Comparison of ENCODE assay signal across 11 mouse cellular contexts in the genomic region with DNA sequence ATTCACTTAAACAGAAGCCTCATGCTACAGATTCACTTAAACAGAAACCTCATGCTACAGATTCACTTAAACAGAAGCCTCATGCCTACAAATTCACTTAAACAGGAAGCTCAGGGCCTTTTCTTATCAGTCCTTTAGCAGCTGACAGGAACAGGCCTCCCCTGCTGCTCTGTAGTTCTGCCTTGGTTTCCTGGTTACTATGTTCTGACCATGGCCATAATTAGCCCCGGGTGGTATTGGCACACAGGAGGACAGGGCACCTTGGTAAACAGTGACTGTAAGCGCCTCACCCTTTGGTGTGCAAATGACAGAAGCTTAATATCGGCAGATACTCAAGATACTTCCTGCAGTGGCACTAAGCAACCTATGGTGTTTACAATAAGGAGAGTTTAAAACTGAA. TPM values are rescaled to one million over a fixed set of nuclear protein-coding genes. Genes with fewer than 3 reads are reported as not detected.
DNase-seq lines count a peak whose midpoint lies in the region; ATAC-seq and TF ChIP-seq lines count a peak whose summit lies in the region.
"Had no signal": no experiment of that assay in that cellular context is flagged by ENCODE, and none has a peak within 500 bp of the region (broad histone marks: within the 10 kb centered on the region; RNA-seq: fewer than 3 reads in every experiment).

No protein-coding gene starts in this region.

- intact Hi-C loops in heart, postnatal 10 days (cut with DNase I), result no loop called here
- intact Hi-C loops in gastrocnemius, postnatal 36 days (cut with DNase I), result no loop called here

- H3K4me1 ChIP-seq in kidney, embryonic 15.5 days, result 0 out of 2 replicates have a peak, but pooled peaks cover 10% of the 10 kb centered on the region
- peaks cover 47% of the 10 kb centered on the region for H3K4me1 ChIP-seq in E14TG2a.4 (replicated peaks; ENCODE audit: low read depth, low read length)
- peaks cover 42% of the 10 kb centered on the region for H3K4me1 ChIP-seq in megakaryocyte, embryonic 14.5 days
- H3K4me1 ChIP-seq in hindbrain, embryonic 11.5 days (replicated peaks; ENCODE audit: control insufficient read depth, insufficient read depth, low read length), result 0 out of 2 replicates have a peak, but pooled peaks cover 2% of the 10 kb centered on the region
- peaks cover 24% of the 10 kb centered on the region for H3K4me1 ChIP-seq in forebrain, embryonic 12.5 days

- 67% methylated on average over 3 of the region's 3 CpGs for WGBS in kidney, embryonic 15.5 days
- WGBS in hindbrain, embryonic 11.5 days, result 63% methylated on average over 3 of the region's 3 CpGs
- whole genome bisulfite sequencing in forebrain, embryonic 12.5 days, result 79% methylated on average over 3 of the region's 3 CpGs

- H3K4me2 ChIP-seq in kidney, embryonic 15.5 days, result no peak overlapping the region
- H3K4me2 ChIP-seq in hindbrain, embryonic 11.5 days (replicated peaks; ENCODE audit: low read depth, low read length), result no peak overlapping the region
- H3K4me2 ChIP-seq in forebrain, embryonic 12.5 days, result no peak overlapping the region
- H3K4me2 ChIP-seq: embryonic facial prominence, embryonic 15.5 days; midbrain, embryonic 11.5 days had no signal

- no peak for ATAC-seq in kidney, embryonic 15.5 days (replicated peaks; ENCODE audit: low FRiP score)
- ATAC-seq in hindbrain, embryonic 11.5 days (ENCODE audit: low FRiP score), result no peak
- no peak for ATAC-seq in forebrain, embryonic 12.5 days (ENCODE audit: low FRiP score)

- H3K36me3 ChIP-seq in kidney, embryonic 15.5 days, result no peaks in the 10 kb centered on the region
- H3K36me3 ChIP-seq in E14TG2a.4 (ENCODE audit: insufficient read depth, low read length), result no peaks in the 10 kb centered on the region
- peaks cover 13% of the 10 kb centered on the region for H3K36me3 ChIP-seq in megakaryocyte, embryonic 14.5 days (replicated peaks; ENCODE audit: low read length)
- H3K36me3 ChIP-seq in hindbrain, embryonic 11.5 days (ENCODE audit: control insufficient read depth, insufficient read depth, low read length), result no peaks in the 10 kb centered on the region
- no peaks in the 10 kb centered on the region for H3K36me3 ChIP-seq in forebrain, embryonic 12.5 days (replicated peaks)
- H3K36me3 ChIP-seq: embryonic facial prominence, embryonic 15.5 days had no signal

- H3K4me3 ChIP-seq in kidney, embryonic 15.5 days (replicated peaks), result no peak overlapping the region
- peak overlapping the region; percentile 48 for H3K4me3 ChIP-seq in E14TG2a.4 (replicated peaks; ENCODE audit: low read length)
- peak overlapping the region; percentile 70 for H3K4me3 ChIP-seq in megakaryocyte, embryonic 14.5 days (replicated peaks)
- no peak overlapping the region for H3K4me3 ChIP-seq in hindbrain, embryonic 11.5 days (ENCODE audit: low read depth, low read length)
- no peak overlapping the region for H3K4me3 ChIP-seq in forebrain, embryonic 12.5 days (replicated peaks)
- H3K4me3 ChIP-seq: embryonic facial prominence, embryonic 15.5 days had no signal

- H3K27ac ChIP-seq in kidney, embryonic 15.5 days, result no peak overlapping the region
- no peak overlapping the region for H3K27ac ChIP-seq in hindbrain, embryonic 11.5 days (ENCODE audit: low read depth, low read length)
- no peak overlapping the region for H3K27ac ChIP-seq in forebrain, embryonic 12.5 days
- H3K27ac ChIP-seq: embryonic facial prominence, embryonic 15.5 days had no signal

- H3K27me3 ChIP-seq in kidney, embryonic 15.5 days, result no peaks in the 10 kb centered on the region
- H3K27me3 ChIP-seq in E14TG2a.4 (ENCODE audit: insufficient read depth, low read length), result no peaks in the 10 kb centered on the region
- no peaks in the 10 kb centered on the region for H3K27me3 ChIP-seq in megakaryocyte, embryonic 14.5 days (replicated peaks)
- no peaks in the 10 kb centered on the region for H3K27me3 ChIP-seq in hindbrain, embryonic 11.5 days (ENCODE audit: control insufficient read depth, insufficient read depth, low read length)
- no peaks in the 10 kb centered on the region for H3K27me3 ChIP-seq in forebrain, embryonic 12.5 days
- H3K27me3 ChIP-seq: embryonic facial prominence, embryonic 15.5 days had no signal

- H3K9me3 ChIP-seq in kidney, embryonic 15.5 days (replicated peaks), result no peaks in the 10 kb centered on the region
- H3K9me3 ChIP-seq in E14TG2a.4 (ENCODE audit: low read length), result peaks cover 6% of the 10 kb centered on the region
- H3K9me3 ChIP-seq in megakaryocyte, embryonic 14.5 days, result no peaks in the 10 kb centered on the region
- no peaks in the 10 kb centered on the region for H3K9me3 ChIP-seq in hindbrain, embryonic 11.5 days (ENCODE audit: control insufficient read depth, low read length)
- no peaks in the 10 kb centered on the region for H3K9me3 ChIP-seq in forebrain, embryonic 12.5 days
- H3K9me3 ChIP-seq: embryonic facial prominence, embryonic 15.5 days; G1E had no signal

- DNase-seq in kidney, adult 11 months, result peak; percentile 39
- DNase-seq in heart, postnatal 10 days, result peak; percentile 44 to 47
- DNase-seq in hindbrain, embryonic 11.5 days (ENCODE audit: low spot score), result no peak
- no peak for DNase-seq in gastrocnemius, postnatal 36 days

- H3K9ac ChIP-seq in kidney, embryonic 15.5 days, result no peak overlapping the region
- H3K9ac ChIP-seq in hindbrain, embryonic 11.5 days (ENCODE audit: low read depth, low read length), result no peak overlapping the region
- H3K9ac ChIP-seq in forebrain, embryonic 12.5 days, result no peak overlapping the region
- H3K9ac ChIP-seq: embryonic facial prominence, embryonic 15.5 days had no signal

- no peak for TF ChIP-seq CTCF in E14TG2a.4 (conservative IDR thresholded peaks at IDR 0.05; ENCODE audit: low read length)

RNA-seq across cellular contexts. Expression of gene 1110059E24Rik, which starts 48.9 kb away (rescaled TPM):
- 61.9 and 62.2 TPM in 2 replicates for polyA plus RNA-seq in kidney, embryonic 15.5 days (2015; fragmentation: Nextera tagmentation; extraction: Ambion mirVana)
- total RNA-seq in heart, postnatal 10 days (2021), result 10 to 100 TPM; 20.6 to 24.0 TPM
- polyA plus RNA-seq in megakaryocyte, embryonic 14.5 days (2012; ENCODE audit: insufficient read depth, low replicate concordance), result 5.4 TPM in 1 of 2 replicates, not detected in the other
- polyA plus RNA-seq in hindbrain, embryonic 11.5 days (2014; fragmentation: Nextera tagmentation; extraction: Ambion mirVana), result 74.5 and 75.6 TPM in 2 replicates
- polyA plus RNA-seq in forebrain, embryonic 12.5 days (2016; fragmentation: Nextera tagmentation; extraction: Ambion mirVana), result 58.8 and 59.4 TPM in 2 replicates
- 1 to 10 TPM; 5.5 to 5.9 TPM for total RNA-seq in gastrocnemius, postnatal 36 days (2021)

RNA-seq across cellular contexts. Expression of gene Abhd17b, which starts 49.1 kb away (rescaled TPM):
- polyA plus RNA-seq in kidney, embryonic 15.5 days (2015; fragmentation: Nextera tagmentation; extraction: Ambion mirVana), result 29.1 and 34.7 TPM in 2 replicates
- 10 to 100 TPM; 22.5 to 24.4 TPM for total RNA-seq in heart, postnatal 10 days (2021)
- 2.5 and 10.1 TPM in 2 replicates for polyA plus RNA-seq in megakaryocyte, embryonic 14.5 days (2012; ENCODE audit: insufficient read depth, low replicate concordance)
- 44.5 and 50.2 TPM in 2 replicates for polyA plus RNA-seq in hindbrain, embryonic 11.5 days (2014; fragmentation: Nextera tagmentation; extraction: Ambion mirVana)
- polyA plus RNA-seq in forebrain, embryonic 12.5 days (2016; fragmentation: Nextera tagmentation; extraction: Ambion mirVana), result 43.6 and 45.3 TPM in 2 replicates
- total RNA-seq in gastrocnemius, postnatal 36 days (2021), result 10 to 100 TPM; 17.3 to 17.7 TPM

Comparison
In these comparisons a context has a peak if more than half of its experiments do, and no peak if none do; other contexts are left out.
1. DNase-seq: peak in kidney, adult 11 months (single experiment) and heart, postnatal 10 days (2 of 2); none in hindbrain, embryonic 11.5 days (single experiment) and gastrocnemius, postnatal 36 days (0 of 2).
2. H3K4me3 ChIP-seq: peak in E14TG2a.4 (single experiment) and megakaryocyte, embryonic 14.5 days (single experiment); none in kidney, embryonic 15.5 days (single experiment), hindbrain, embryonic 11.5 days (single experiment) and forebrain, embryonic 12.5 days (single experiment).